Mouse (Mus musculus) CH12.LX (cell line): ENCODE measurements around the gene Nrp2. TPM values are rescaled to one million over a fixed set of nuclear protein-coding genes. Genes with fewer than 3 reads are reported as not detected.
A peak's percentile ranks its signal among the peaks of the same experiment; 100 is the strongest.

Source experiments
- DNase-seq: peaks from one replicate; pipeline ENCODE4 v3.0.0-alpha.2; 2013; ENCODE audit errors: extremely low read depth
- H3K27ac ChIP-seq: 2 replicates; pipeline ENCODE4 v1.5.1; 2012; ENCODE audit warnings: low read depth, mild to moderate bottlenecking, control low read depth, moderate library complexity; ENCODE audit not compliant: insufficient read depth
- H3K27me3 ChIP-seq: replicated peaks from 2 replicates; pipeline ENCODE3; 2012; ENCODE audit warnings: inconsistent platforms
- H3K36me3 ChIP-seq, 2 experiments: replicated peaks in 1 of 2; 2 replicates each; pipeline versions ENCODE3 to v1.6.1; 2012; ENCODE audit warnings: inconsistent platforms in 1 of 2, low read length in 1 of 2, mild to moderate bottlenecking in 1 of 2, mixed read lengths in 1 of 2, moderate library complexity in 1 of 2; ENCODE audit not compliant: control insufficient read depth in 1 of 2, insufficient read depth in 1 of 2
- H3K4me1 ChIP-seq, 2 experiments: 2 replicates each; pipeline ENCODE4 v1.6.1; 2012; ENCODE audit warnings: inconsistent platforms in 1 of 2, moderate library complexity in 1 of 2; ENCODE audit not compliant: insufficient read depth in 2 of 2, control insufficient read depth in 1 of 2
- H3K4me2 ChIP-seq: 2 replicates; pipeline ENCODE4 v1.6.1; 2012; ENCODE audit warnings: low read depth, mild to moderate bottlenecking, control low read depth; ENCODE audit not compliant: poor library complexity, insufficient read depth, severe bottlenecking
- H3K4me3 ChIP-seq, 3 experiments: fragments of 150-350 bp in 1 of 3; sonication (generic) in 1 of 3; replicated peaks in 1 of 3; 2 replicates each; pipeline versions ENCODE3 to v1.5.1; 2011 to 2012; ENCODE audit warnings: low read depth in 2 of 3, low read length in 2 of 3, mild to moderate bottlenecking in 2 of 3, moderate library complexity in 2 of 3, control low read depth in 1 of 3, improper control_type of control experiment in 1 of 3, inconsistent platforms in 1 of 3, mixed read lengths in 1 of 3; ENCODE audit not compliant: poor library complexity in 1 of 3
- H3K79me2 ChIP-seq: replicated peaks from 2 replicates; pipeline ENCODE4 v1.6.1; 2012; ENCODE audit warnings: mild to moderate bottlenecking, moderate library complexity; ENCODE audit not compliant: control insufficient read depth, poor library complexity, insufficient read depth, severe bottlenecking; ENCODE audit errors: extremely low read depth
- H3K9ac ChIP-seq: 2 replicates; pipeline ENCODE4 v1.6.1; 2012; ENCODE audit warnings: low read depth, mild to moderate bottlenecking, control low read depth, moderate library complexity; ENCODE audit not compliant: insufficient read depth
- H3K9me3 ChIP-seq: replicated peaks from 2 replicates; pipeline ENCODE3; 2012; ENCODE audit warnings: low read length, inconsistent platforms, mixed read lengths
- CHD1 ChIP-seq: IDR thresholded peaks from 2 replicates; pipeline ENCODE4 v1.6.1; 2012; ENCODE audit warnings: low read depth, low read length, improper control_type of control experiment, inconsistent platforms
- E2F4 ChIP-seq: IDR thresholded peaks from 2 replicates; pipeline ENCODE4 v1.6.1; 2011; ENCODE audit warnings: low read depth, low read length, improper control_type of control experiment; ENCODE audit not compliant: insufficient replicate concordance
- ELF1 ChIP-seq: IDR thresholded peaks from 2 replicates; pipeline ENCODE4 v1.6.1; 2014; ENCODE audit warnings: low read depth, mild to moderate bottlenecking, inconsistent platforms, low read length, improper control_type of control experiment
- HCFC1 ChIP-seq: IDR thresholded peaks from 2 replicates; pipeline ENCODE4 v1.6.1; 2012; ENCODE audit warnings: low read depth, mild to moderate bottlenecking, inconsistent platforms, low read length, improper control_type of control experiment
- IRF4 ChIP-seq: IDR thresholded peaks from 2 replicates; pipeline ENCODE4 v1.6.1; 2014; ENCODE audit warnings: low read depth, mild to moderate bottlenecking, inconsistent platforms, low read length, improper control_type of control experiment
- JUN ChIP-seq: IDR thresholded peaks from 2 replicates; pipeline ENCODE4 v1.6.1; 2011; ENCODE audit warnings: low read depth, mild to moderate bottlenecking, low read length, improper control_type of control experiment, moderate library complexity; ENCODE audit not compliant: insufficient read depth
- JUND ChIP-seq: conservative IDR thresholded peaks from 2 replicates; pipeline ENCODE4 v1.6.1; 2011; ENCODE audit warnings: low read depth, low read length, improper control_type of control experiment
- MEF2A ChIP-seq: IDR thresholded peaks from 2 replicates; pipeline ENCODE4 v1.6.1; 2014; ENCODE audit warnings: low read depth, mild to moderate bottlenecking, inconsistent platforms, low read length, improper control_type of control experiment, borderline replicate concordance
- MXI1 ChIP-seq: IDR thresholded peaks from 2 replicates; pipeline ENCODE4 v1.6.1; 2011; ENCODE audit warnings: mild to moderate bottlenecking, low read depth, low read length, improper control_type of control experiment
- MYC ChIP-seq: IDR thresholded peaks from 2 replicates; pipeline ENCODE4 v1.6.1; 2011; ENCODE audit warnings: low read depth, mild to moderate bottlenecking, improper control_type of control experiment, low read length
- NELFE ChIP-seq: IDR thresholded peaks from 2 replicates; pipeline ENCODE4 v1.6.1; 2011; ENCODE audit warnings: low read depth, low read length, improper control_type of control experiment
- NRF1 ChIP-seq: IDR thresholded peaks from 2 replicates; pipeline ENCODE4 v1.6.1; 2014; ENCODE audit warnings: low read depth, mild to moderate bottlenecking, inconsistent platforms, low read length, improper control_type of control experiment, moderate library complexity
- PAX5 ChIP-seq: IDR thresholded peaks from 2 replicates; pipeline ENCODE4 v1.6.1; 2012; ENCODE audit warnings: low read length, inconsistent platforms, mixed read lengths
- POLR2AphosphoS2 ChIP-seq: IDR thresholded peaks from 2 replicates; pipeline ENCODE4 v1.6.1; 2011; ENCODE audit warnings: low read depth, low read length, improper control_type of control experiment
- RCOR1 ChIP-seq: conservative IDR thresholded peaks from 2 replicates; pipeline ENCODE4 v1.6.1; 2012; ENCODE audit warnings: low read depth, mild to moderate bottlenecking, inconsistent platforms, low read length, improper control_type of control experiment
- TBP ChIP-seq: conservative IDR thresholded peaks from 2 replicates; pipeline ENCODE4 v1.6.1; 2011; ENCODE audit warnings: low read depth, low read length, improper control_type of control experiment
- USF1 ChIP-seq: IDR thresholded peaks from 2 replicates; pipeline ENCODE4 v1.6.1; 2014; ENCODE audit warnings: low read depth, mild to moderate bottlenecking, inconsistent platforms, low read length, improper control_type of control experiment
- USF2 ChIP-seq: conservative IDR thresholded peaks from 2 replicates; pipeline ENCODE4 v1.6.1; 2011; ENCODE audit warnings: low read depth, low read length, improper control_type of control experiment
- ZKSCAN1 ChIP-seq: IDR thresholded peaks from 2 replicates; pipeline ENCODE4 v1.6.1; 2012; ENCODE audit warnings: low read depth, inconsistent platforms, low read length, improper control_type of control experiment, borderline replicate concordance
- ZNF384 ChIP-seq: IDR thresholded peaks from 2 replicates; pipeline ENCODE4 v1.6.1; 2012; ENCODE audit warnings: low read depth, low read length, improper control_type of control experiment, inconsistent platforms
- dilution Hi-C: fragments of 300-500 bp; cut with MboI; formaldehyde crosslinking; loops from 2 replicates; pipeline ENCODE4 v1.14.3; 2020; ENCODE audit warnings: low sequenced_read_pairs; ENCODE audit not compliant: extremely low pct_unique_long_range_greater_than_20kb, extremely low pct_ligation_motif_present
- in situ Hi-C: fragments of 300-500 bp; cut with MboI; formaldehyde crosslinking; loops from 3 replicates; pipeline ENCODE4 v1.14.3; 2019; ENCODE audit warnings: low sequenced_read_pairs, low pct_ligation_motif_present, low pct_unique_long_range_greater_than_20kb, mixed read lengths
- polyA plus RNA-seq: library from polyadenylated mRNA; unstranded; fragments of >175 nt; gene quantifications from 2 replicates; pipeline ENCODE4 v1.2.1, GENCODE M21; 2012; ENCODE audit warnings: low read depth; ENCODE audit not compliant: insufficient read length
- total RNA-seq, 2 experiments: library from RNA; depleted of rRNA; stranded (reverse); fragments of 300-350 nt in 1 of 2; fragments of >200 nt in 1 of 2; gene quantifications; 2 replicates each; pipeline ENCODE4 v1.2.3; 2012 to 2014

Nrp2 gene
- total and polyA plus RNA-seq, 3 experiments, result 16.4 to 24.4 (median 17.3) TPM

- no peaks in the 10 kb centered on the region for H3K27me3 ChIP-seq
Observed at GRCm38 (mm10) chr1:62752661-62753333, 49.7 kb downstream of the Nrp2 start.

GRCm38 (mm10) chr1:62754066-62754835 is 51.2 kb downstream of the Nrp2 start:
- peaks cover 5 to 70% of the 10 kb centered on the region in 2 experiments for H3K36me3 ChIP-seq
- no peaks in the 10 kb centered on the region for H3K27me3 ChIP-seq
- no peak overlapping the region for H3K9ac ChIP-seq
- no peak for DNase-seq
- no peak overlapping the region for H3K4me3 ChIP-seq
- in situ Hi-C loops (no loop called here), dilution Hi-C loops (no loop called here)
- TF ChIP-seq POLR2AphosphoS2 (no peak), ZKSCAN1 (no peak), HCFC1 (no peak), E2F4 (no peak), ELF1 (no peak)
- H3K27ac ChIP-seq, result no peak overlapping the region
- H3K79me2 ChIP-seq, result no peaks in the 10 kb centered on the region
- H3K9me3 ChIP-seq, result peaks cover 5% of the 10 kb centered on the region
- no peak overlapping the region for H3K4me2 ChIP-seq
- H3K4me1 ChIP-seq, result peaks cover 14 to 46% of the 10 kb centered on the region in 2 experiments

More at GRCm38 (mm10) chr1:62752661-62753333, 49.7 kb downstream of the Nrp2 start:
- in situ Hi-C loops (no loop called here), dilution Hi-C loops (no loop called here)
- Histone ChIP-seq H3K4me2 (no peak overlapping the region), H3K27ac (no peak overlapping the region), H3K36me3 (peaks cover 13 to 73% of the 10 kb centered on the region in 2 experiments), H3K4me3 (no peak overlapping the region), H3K9ac (no peak overlapping the region), H3K79me2 (no peaks in the 10 kb centered on the region), H3K9me3 (peaks cover 5% of the 10 kb centered on the region), H3K4me1 (peaks cover 14 to 39% of the 10 kb centered on the region in 2 experiments)
- no peak for DNase-seq
- no peak for TF ChIP-seq MEF2A
- TF ChIP-seq ZNF384, result peak; percentile 47; the same call in 1 of the 2 replicates
- TF ChIP-seq JUN, result no peak
- no peak for TF ChIP-seq MXI1

- peak; percentile 53 for DNase-seq
- dilution Hi-C loops, result no loop called here
Observed at GRCm38 (mm10) chr1:62760086-62760485, 57.0 kb downstream of the Nrp2 start.

More at GRCm38 (mm10) chr1:62760086-62760485, 57.0 kb downstream of the Nrp2 start:
- Histone ChIP-seq H3K79me2 (no peaks in the 10 kb centered on the region), H3K9ac (no peak overlapping the region), H3K36me3 (peaks cover 14 to 82% of the 10 kb centered on the region in 2 experiments), H3K4me3 (no peak overlapping the region), H3K4me2 (no peak overlapping the region), H3K9me3 (peaks cover 5% of the 10 kb centered on the region), H3K27me3 (no peaks in the 10 kb centered on the region), H3K27ac (0 out of 2 replicates have a peak overlapping the region, but pooled peaks have one; percentile 11), H3K4me1 (peaks cover 6 to 31% of the 10 kb centered on the region in 2 experiments; a peak in 3 of 4 replicates)
- TF ChIP-seq NRF1, result no peak
- TF ChIP-seq TBP, result no peak
- TF ChIP-seq HCFC1, result no peak
- TF ChIP-seq MYC, result no peak
- TF ChIP-seq USF1, result no peak
- TF ChIP-seq RCOR1, result no peak
- TF ChIP-seq NELFE, result no peak
- TF ChIP-seq JUND, result no peak
- no peak for TF ChIP-seq MEF2A
- TF ChIP-seq IRF4, result no peak
- no peak for TF ChIP-seq PAX5
- no peak for TF ChIP-seq CHD1
- no peak for TF ChIP-seq USF2
- in situ Hi-C loops, result no loop called here
